Mouse (Mus musculus): ENCODE measurements around the gene Cald1. TPM values are rescaled to one million over a fixed set of nuclear protein-coding genes. Genes with fewer than 3 reads are reported as not detected.
A peak's percentile ranks its signal among the peaks of the same experiment; 100 is the strongest.

The Cald1 gene
- polyA plus RNA-seq, 1 experiment = 24.7 TPM

DNA sequence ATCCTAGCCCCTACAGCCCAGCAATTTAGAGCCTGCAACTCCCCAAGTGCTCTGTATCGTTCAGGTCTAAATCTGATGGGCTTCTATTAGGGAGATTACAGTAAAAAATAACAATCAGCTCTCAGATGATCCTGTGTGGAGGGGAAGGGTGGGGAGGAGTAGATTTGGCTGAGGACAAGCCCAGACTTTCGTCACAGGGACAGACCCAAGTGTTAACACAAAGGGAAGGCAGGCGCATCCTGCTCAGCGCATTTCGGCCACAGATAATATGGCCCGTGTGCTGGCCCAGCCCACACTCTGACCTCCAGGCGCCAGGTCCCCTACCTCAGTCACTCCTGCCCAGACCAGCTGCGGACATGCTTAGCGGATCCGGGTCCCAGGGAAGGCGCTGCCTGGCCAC lies 111.0 kb downstream of the Cald1 start:
- TF ChIP-seq CTCF (conservative IDR thresholded peaks at IDR 0.05; ENCODE audit: insufficient read depth, insufficient read length, low read depth, low read length) (no peak), POLR2A (IDR thresholded peaks at IDR 0.05; ENCODE audit: low read depth, low read length) (no peak)
- Histone ChIP-seq H3K4me3 (ENCODE audit: insufficient read depth, low read depth, low read length) (peak overlapping the region; percentile 41), H3K4me1 (ENCODE audit: control insufficient read depth, insufficient read depth, low read length) (peaks cover 6% of the 10 kb centered on the region; the same call in 1 of the 2 replicates), H3K27me3 (replicated peaks; ENCODE audit: control insufficient read depth, insufficient read depth, low read length) (no peaks in the 10 kb centered on the region), H3K27ac (ENCODE audit: insufficient read depth, low read depth, low read length) (no peak overlapping the region), H3K36me3 (ENCODE audit: control insufficient read depth, insufficient read depth, low read length) (no peaks in the 10 kb centered on the region)
- DNase-seq = peak; percentile 78
- WGBS = 10% methylated on average over 11 of the region's 11 CpGs

GRCm38 (mm10) chr6:34709946-34710682 lies 111.8 kb downstream of the Cald1 start:
- Histone ChIP-seq H3K27ac (ENCODE audit: insufficient read depth, low read depth, low read length) (no peak overlapping the region), H3K4me3 (ENCODE audit: insufficient read depth, low read depth, low read length) (no peak overlapping the region; the same call in 1 of the 2 replicates), H3K36me3 (ENCODE audit: control insufficient read depth, insufficient read depth, low read length) (no peaks in the 10 kb centered on the region), H3K4me1 (ENCODE audit: control insufficient read depth, insufficient read depth, low read length) (peaks cover 6% of the 10 kb centered on the region; the same call in 1 of the 2 replicates), H3K27me3 (replicated peaks; ENCODE audit: control insufficient read depth, insufficient read depth, low read length) (no peaks in the 10 kb centered on the region)
- DNase-seq = no peak
- WGBS = 51% methylated on average over 14 of the region's 14 CpGs
- no peak for TF ChIP-seq POLR2A (IDR thresholded peaks at IDR 0.05; ENCODE audit: low read depth, low read length)
- no peak for TF ChIP-seq CTCF (conservative IDR thresholded peaks at IDR 0.05; ENCODE audit: insufficient read depth, insufficient read length, low read depth, low read length)

DNA sequence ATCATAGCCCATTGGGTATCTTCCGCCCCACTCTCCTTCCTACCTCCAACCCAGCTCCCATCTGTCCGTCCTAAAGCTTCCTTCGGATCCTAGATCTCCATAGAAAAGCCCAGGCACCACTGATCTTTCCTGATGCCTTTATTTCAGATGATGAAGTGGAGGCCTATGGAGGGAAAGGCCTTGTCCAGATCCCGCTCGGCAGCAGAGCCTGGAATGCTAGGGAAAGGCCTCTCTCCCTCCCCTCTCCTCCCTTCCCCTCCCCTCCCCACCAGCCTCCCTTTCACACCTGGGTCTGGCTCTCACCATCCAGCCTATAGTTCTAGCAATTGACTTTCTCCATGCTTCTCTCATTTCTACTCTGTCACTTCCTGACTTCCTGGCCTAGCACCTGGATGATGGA lies 112.5 kb downstream of the Cald1 start:
- Histone ChIP-seq H3K36me3 (ENCODE audit: control insufficient read depth, insufficient read depth, low read length) (no peaks in the 10 kb centered on the region), H3K27ac (ENCODE audit: insufficient read depth, low read depth, low read length) (no peak overlapping the region), H3K27me3 (replicated peaks; ENCODE audit: control insufficient read depth, insufficient read depth, low read length) (no peaks in the 10 kb centered on the region), H3K4me3 (ENCODE audit: insufficient read depth, low read depth, low read length) (no peak overlapping the region), H3K4me1 (ENCODE audit: control insufficient read depth, insufficient read depth, low read length) (peaks cover 6% of the 10 kb centered on the region; the same call in 1 of the 2 replicates)
- no peak for DNase-seq
- TF ChIP-seq POLR2A (IDR thresholded peaks at IDR 0.05; ENCODE audit: low read depth, low read length) = no peak
- TF ChIP-seq CTCF (conservative IDR thresholded peaks at IDR 0.05; ENCODE audit: insufficient read depth, insufficient read length, low read depth, low read length) = no peak
- WGBS = 76% methylated on average over 5 of the region's 5 CpGs

- no peaks in the 10 kb centered on the region for H3K27me3 ChIP-seq (replicated peaks; ENCODE audit: control insufficient read depth, insufficient read depth, low read length)
- no peak overlapping the region for H3K4me3 ChIP-seq (ENCODE audit: insufficient read depth, low read depth, low read length)
- H3K4me1 ChIP-seq (ENCODE audit: control insufficient read depth, insufficient read depth, low read length) = peaks cover 6% of the 10 kb centered on the region; the same call in 1 of the 2 replicates
- no peaks in the 10 kb centered on the region for H3K36me3 ChIP-seq (ENCODE audit: control insufficient read depth, insufficient read depth, low read length)
- H3K27ac ChIP-seq (ENCODE audit: insufficient read depth, low read depth, low read length) = no peak overlapping the region
- TF ChIP-seq POLR2A (IDR thresholded peaks at IDR 0.05; ENCODE audit: low read depth, low read length) (no peak), CTCF (conservative IDR thresholded peaks at IDR 0.05; ENCODE audit: insufficient read depth, insufficient read length, low read depth, low read length) (no peak)
- no peak for DNase-seq
- 66% methylated on average over 10 of the region's 10 CpGs for WGBS
Observed at GRCm38 (mm10) chr6:34711620-34712019, 113.3 kb downstream of the Cald1 start.

DNA sequence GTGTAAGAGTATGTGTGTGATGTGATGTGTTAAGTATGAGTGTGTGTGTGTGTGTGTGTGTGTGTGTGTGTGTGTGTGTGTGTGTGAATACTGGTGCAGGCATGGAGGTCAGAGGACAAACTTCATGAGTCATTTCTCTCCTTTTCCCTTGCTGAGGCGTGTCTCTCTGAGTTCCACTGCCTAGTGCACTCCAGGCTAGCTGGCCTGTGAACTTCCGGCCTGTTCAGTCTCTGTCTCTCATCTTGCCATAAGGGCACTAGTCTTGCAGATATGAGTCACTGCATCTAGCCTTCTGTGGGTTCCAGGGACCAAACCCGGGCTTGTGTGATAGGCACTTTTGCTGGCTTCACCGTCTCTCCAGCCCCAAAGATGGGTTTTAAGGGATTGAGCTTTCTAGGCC lies 114.9 kb downstream of the Cald1 start:
- DNase-seq = peak; percentile 17
- Histone ChIP-seq H3K36me3 (ENCODE audit: control insufficient read depth, insufficient read depth, low read length) (no peaks in the 10 kb centered on the region), H3K27me3 (replicated peaks; ENCODE audit: control insufficient read depth, insufficient read depth, low read length) (no peaks in the 10 kb centered on the region), H3K27ac (ENCODE audit: insufficient read depth, low read depth, low read length) (no peak overlapping the region), H3K4me1 (ENCODE audit: control insufficient read depth, insufficient read depth, low read length) (peaks cover 10% of the 10 kb centered on the region; the same call in 1 of the 2 replicates), H3K4me3 (ENCODE audit: insufficient read depth, low read depth, low read length) (no peak overlapping the region)
- no peak for TF ChIP-seq CTCF (conservative IDR thresholded peaks at IDR 0.05; ENCODE audit: insufficient read depth, insufficient read length, low read depth, low read length)
- TF ChIP-seq POLR2A (IDR thresholded peaks at IDR 0.05; ENCODE audit: low read depth, low read length) = no peak
- WGBS = 75% methylated on average over 4 of the region's 4 CpGs

DNA sequence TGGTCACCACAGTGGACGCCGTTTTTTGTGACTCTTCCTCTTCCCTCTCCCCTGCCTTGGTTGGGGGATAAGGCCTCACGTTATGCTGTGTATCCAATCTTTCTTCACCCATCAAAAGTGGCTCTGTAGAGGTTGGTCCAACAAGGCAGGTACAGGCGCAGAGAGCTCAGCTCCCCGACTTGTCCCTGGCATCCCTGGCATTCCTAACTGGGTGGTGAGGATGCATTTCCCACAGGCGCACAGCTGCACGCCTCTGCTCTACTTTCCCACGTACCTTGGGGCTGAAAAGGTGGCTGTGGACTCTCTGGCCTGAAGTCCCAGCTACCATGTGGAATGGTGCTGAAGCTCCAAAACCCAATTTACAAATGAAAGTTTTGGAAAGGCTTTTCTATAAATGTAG lies 115.5 kb downstream of the Cald1 start:
- Histone ChIP-seq H3K4me1 (ENCODE audit: control insufficient read depth, insufficient read depth, low read length) (peaks cover 7% of the 10 kb centered on the region; the same call in 1 of the 2 replicates), H3K27me3 (replicated peaks; ENCODE audit: control insufficient read depth, insufficient read depth, low read length) (no peaks in the 10 kb centered on the region), H3K36me3 (ENCODE audit: control insufficient read depth, insufficient read depth, low read length) (no peaks in the 10 kb centered on the region), H3K4me3 (ENCODE audit: insufficient read depth, low read depth, low read length) (no peak overlapping the region), H3K27ac (ENCODE audit: insufficient read depth, low read depth, low read length) (no peak overlapping the region)
- TF ChIP-seq POLR2A (IDR thresholded peaks at IDR 0.05; ENCODE audit: low read depth, low read length) = no peak
- TF ChIP-seq CTCF (conservative IDR thresholded peaks at IDR 0.05; ENCODE audit: insufficient read depth, insufficient read length, low read depth, low read length) = no peak
- WGBS = 88% methylated on average over 8 of the region's 8 CpGs
- no peak for DNase-seq

GRCm38 (mm10) chr6:34714612-34715011 lies 116.3 kb downstream of the Cald1 start:
- Histone ChIP-seq H3K36me3 (ENCODE audit: control insufficient read depth, insufficient read depth, low read length) (no peaks in the 10 kb centered on the region), H3K4me3 (ENCODE audit: insufficient read depth, low read depth, low read length) (no peak overlapping the region), H3K27ac (ENCODE audit: insufficient read depth, low read depth, low read length) (no peak overlapping the region), H3K27me3 (replicated peaks; ENCODE audit: control insufficient read depth, insufficient read depth, low read length) (no peaks in the 10 kb centered on the region), H3K4me1 (ENCODE audit: control insufficient read depth, insufficient read depth, low read length) (peaks cover 7% of the 10 kb centered on the region; the same call in 1 of the 2 replicates)
- 84% methylated on average over 4 of the region's 4 CpGs for WGBS
- no peak for DNase-seq
- TF ChIP-seq POLR2A (IDR thresholded peaks at IDR 0.05; ENCODE audit: low read depth, low read length) = no peak
- TF ChIP-seq CTCF (conservative IDR thresholded peaks at IDR 0.05; ENCODE audit: insufficient read depth, insufficient read length, low read depth, low read length) = no peak

Data from kidney, adult 2 months (tissue).